Mouse (Mus musculus) induced T-regulatory cell, adult 2 months (primary cell): Measurements from ENCODE around the gene Sgk2.
"Not testable (repeated sequence)": the region's sequence is repeated elsewhere in the genome, so short reads cannot be mapped to it uniquely, and the experiment has no call there.

Experiments used
- DNase-seq: peaks from one replicate; pipeline ENCODE4 v3.0.0-alpha.2; 2012; ENCODE audit warnings: low read depth

Sgk2 gene

GRCm38 (mm10) chr2:163058981-163059380 lies 71.9 kb downstream of the Sgk2 start:
- not testable (repeated sequence) for DNase-seq

DNA sequence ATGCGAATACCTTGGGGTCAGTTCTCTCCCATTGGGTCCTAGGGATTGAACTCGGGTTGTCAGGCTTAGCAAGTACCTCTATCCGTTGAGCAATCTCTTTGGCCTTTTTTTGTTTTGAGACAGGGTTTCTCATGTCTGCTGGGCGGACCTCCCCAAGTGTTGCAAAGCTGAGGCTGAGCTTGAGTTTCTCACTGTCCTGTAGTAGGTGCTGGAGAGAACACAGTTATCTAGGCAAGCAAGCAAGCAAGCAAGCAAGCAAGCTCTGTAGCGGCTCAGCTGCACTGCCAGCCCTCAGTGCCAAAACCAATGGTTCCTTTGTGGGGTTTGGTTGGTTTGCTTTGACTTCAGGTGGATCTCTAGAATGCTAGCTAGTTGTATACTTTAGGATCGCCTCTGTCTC lies 73.5 kb downstream of the Sgk2 start:
- no peak for DNase-seq

GRCm38 (mm10) chr2:163061203-163062118 lies 74.3 kb downstream of the Sgk2 start:
- no peak for DNase-seq

- no peak for DNase-seq
Measured at GRCm38 (mm10) chr2:163062119-163062508, 75.0 kb downstream of the Sgk2 start.
